Mouse (Mus musculus): Measurements from ENCODE around the gene Glipr2.

GRCm38 (mm10) chr4:43947571-43947970, 9.6 kb upstream of the Glipr2 start:
- TF ChIP-seq EP300 (IDR thresholded peaks at IDR 0.05; ENCODE audit: low read depth) (no peak), CTCF (IDR thresholded peaks at IDR 0.05; ENCODE audit: low read depth) (no peak)
